9 mouse cellular contexts compared by ENCODE assay signal in genomic region chr1:34891559-34892289, GRCm38 (mm10). TPM values are rescaled to one million over a fixed set of nuclear protein-coding genes. Genes with fewer than 3 reads are reported as not detected.
A peak's percentile ranks its signal among the peaks of the same experiment; 100 is the strongest.
DNase-seq lines count a peak whose midpoint lies in the region; ATAC-seq and TF ChIP-seq lines count a peak whose summit lies in the region.
"Had no signal": no experiment of that assay in that cellular context is flagged by ENCODE, and none has a peak within 500 bp of the region (broad histone marks: within the 10 kb centered on the region; RNA-seq: fewer than 3 reads in every experiment).

No protein-coding gene starts in this region.

- no peaks in the 10 kb centered on the region for H3K9me3 ChIP-seq in forebrain, embryonic 11.5 days (ENCODE audit: control insufficient read depth, low read length)
- H3K9me3 ChIP-seq in limb, embryonic 10.5 days (replicated peaks) = no peaks in the 10 kb centered on the region
- no peaks in the 10 kb centered on the region for H3K9me3 ChIP-seq in neural tube, embryonic 14.5 days (ENCODE audit: control insufficient read depth, low read length)
- H3K9me3 ChIP-seq: liver, embryonic 15.5 days had no signal

- H3K4me3 ChIP-seq in heart, adult 2 months = no peak overlapping the region
- no peak overlapping the region for H3K4me3 ChIP-seq in bone marrow macrophage, adult 2 months (ENCODE audit: insufficient read depth, low read length)
- no peak overlapping the region for H3K4me3 ChIP-seq in forebrain, embryonic 11.5 days (ENCODE audit: low read depth, low read length)
- H3K4me3 ChIP-seq in limb, embryonic 10.5 days = no peak overlapping the region
- no peak overlapping the region for H3K4me3 ChIP-seq in neural tube, embryonic 14.5 days (ENCODE audit: low read depth, low read length)
- H3K4me3 ChIP-seq: liver, embryonic 15.5 days had no signal

- no peaks in the 10 kb centered on the region for H3K36me3 ChIP-seq in heart, adult 2 months (ENCODE audit: control insufficient read depth, insufficient read depth, low read length)
- H3K36me3 ChIP-seq in forebrain, embryonic 11.5 days (ENCODE audit: control insufficient read depth, insufficient read depth, low read length) = no peaks in the 10 kb centered on the region
- no peaks in the 10 kb centered on the region for H3K36me3 ChIP-seq in limb, embryonic 10.5 days
- H3K36me3 ChIP-seq in neural tube, embryonic 14.5 days (ENCODE audit: control insufficient read depth, insufficient read depth, low read length) = no peaks in the 10 kb centered on the region
- H3K36me3 ChIP-seq: liver, embryonic 15.5 days had no signal

- ATAC-seq in forebrain, embryonic 11.5 days (replicated peaks; ENCODE audit: low FRiP score) = no peak
- ATAC-seq in neural tube, embryonic 14.5 days (ENCODE audit: low read depth) = peak; percentile 94; the same call in 1 of the 2 replicates

- no peak for TF ChIP-seq POLR2A in heart, adult 2 months (IDR thresholded peaks at IDR 0.05; ENCODE audit: insufficient read depth, low read depth, low read length)
- no peak for TF ChIP-seq POLR2A in bone marrow macrophage, adult 2 months (IDR thresholded peaks at IDR 0.05; ENCODE audit: borderline replicate concordance, low read depth, low read length)

- DNase-seq in heart, adult 2 months = no peak
- no peak for DNase-seq in heart, adult 9 months (ENCODE audit: low spot score in 2 of 2)
- peak; percentile 66 for DNase-seq in forebrain, embryonic 11.5 days (ENCODE audit: low spot score)
- peak; percentile 22 for DNase-seq in induced T-regulatory cell, adult 2 months (ENCODE audit: low read depth)
- peak; percentile 45 for DNase-seq in limb, embryonic 10.5 days (ENCODE audit: low spot score)
- DNase-seq in natural killer cell, adult 2 months (ENCODE audit: low spot score in 2 of 2) = no peak

- H3K79me2 ChIP-seq in heart, adult 2 months (replicated peaks; ENCODE audit: control insufficient read depth, insufficient read depth, low read length) = no peaks in the 10 kb centered on the region

- no peak for TF ChIP-seq EP300 in heart, adult 2 months (IDR thresholded peaks at IDR 0.05; ENCODE audit: insufficient read depth, low read depth, low read length)

- no peaks in the 10 kb centered on the region for H3K4me1 ChIP-seq in heart, adult 2 months (ENCODE audit: control insufficient read depth, insufficient read depth, low read length)
- H3K4me1 ChIP-seq in bone marrow macrophage, adult 2 months (ENCODE audit: control insufficient read depth, insufficient read depth, low read length) = no peaks in the 10 kb centered on the region
- H3K4me1 ChIP-seq in forebrain, embryonic 11.5 days (replicated peaks; ENCODE audit: control insufficient read depth, insufficient read depth, low read length) = no peaks in the 10 kb centered on the region
- no peaks in the 10 kb centered on the region for H3K4me1 ChIP-seq in limb, embryonic 10.5 days
- H3K4me1 ChIP-seq in neural tube, embryonic 14.5 days (ENCODE audit: control insufficient read depth, insufficient read depth, low read length) = no peaks in the 10 kb centered on the region
- H3K4me1 ChIP-seq: liver, embryonic 15.5 days had no signal

- TF ChIP-seq CTCF in heart, adult 2 months (IDR thresholded peaks at IDR 0.05) = peak; percentile 69
- TF ChIP-seq CTCF in bone marrow macrophage, adult 2 months (IDR thresholded peaks at IDR 0.05; ENCODE audit: low read depth, low read length) = peak; percentile 32; the same call in 1 of the 2 replicates

- intact Hi-C loops in heart, adult 2 months (cut with DNase I) = loop anchor here (10.0 kb wide), 1 partner anchor 247 kb away; no protein-coding TSS in a partner anchor

- H3K9ac ChIP-seq in heart, adult 2 months (ENCODE audit: low read depth, low read length) = no peak overlapping the region
- no peak overlapping the region for H3K9ac ChIP-seq in forebrain, embryonic 11.5 days (ENCODE audit: low read length)
- H3K9ac ChIP-seq in neural tube, embryonic 14.5 days (replicated peaks; ENCODE audit: low read depth, low read length) = no peak overlapping the region
- H3K9ac ChIP-seq: liver, embryonic 15.5 days had no signal

- H3K27me3 ChIP-seq in heart, adult 2 months (ENCODE audit: control insufficient read depth, insufficient read depth, low read length) = peaks cover 2% of the 10 kb centered on the region
- H3K27me3 ChIP-seq in forebrain, embryonic 11.5 days (ENCODE audit: control insufficient read depth, insufficient read depth, low read length) = no peaks in the 10 kb centered on the region
- H3K27me3 ChIP-seq in limb, embryonic 10.5 days (ENCODE audit: low read depth, poor library complexity, severe bottlenecking) = no peaks in the 10 kb centered on the region
- H3K27me3 ChIP-seq in neural tube, embryonic 14.5 days (ENCODE audit: control insufficient read depth, insufficient read depth, low read length) = no peaks in the 10 kb centered on the region
- H3K27me3 ChIP-seq: liver, embryonic 15.5 days had no signal

- H3K4me2 ChIP-seq in forebrain, embryonic 11.5 days (ENCODE audit: low read depth, low read length, severe bottlenecking) = no peak overlapping the region
- no peak overlapping the region for H3K4me2 ChIP-seq in neural tube, embryonic 14.5 days (ENCODE audit: low read depth, low read length)
- H3K4me2 ChIP-seq: liver, embryonic 15.5 days had no signal

- WGBS in heart, adult 2 months = 44% methylated on average over 14 of the region's 14 CpGs
- 63% methylated on average over 14 of the region's 14 CpGs for WGBS in forebrain, embryonic 11.5 days
- WGBS in limb, embryonic 10.5 days = 64% methylated on average over 14 of the region's 14 CpGs
- WGBS in neural tube, embryonic 14.5 days = 57% methylated on average over 14 of the region's 14 CpGs

- no peak overlapping the region for H3K27ac ChIP-seq in heart, adult 2 months
- H3K27ac ChIP-seq in bone marrow macrophage, adult 2 months (ENCODE audit: insufficient read depth, low read depth, low read length) = no peak overlapping the region
- H3K27ac ChIP-seq in forebrain, embryonic 11.5 days (ENCODE audit: low read depth, low read length) = no peak overlapping the region
- H3K27ac ChIP-seq in limb, embryonic 10.5 days = no peak overlapping the region
- H3K27ac ChIP-seq in neural tube, embryonic 14.5 days (ENCODE audit: low read depth, low read length) = no peak overlapping the region
- H3K27ac ChIP-seq: liver, embryonic 15.5 days had no signal

RNA-seq across cellular contexts. Expression of gene Plekhb2, which starts 41.9 kb away (rescaled TPM):
- total RNA-seq in heart, adult 2 months (2021) = 100 to 1,000 TPM; 102 to 117 TPM
- 72.7 and 108 TPM in 2 replicates for polyA plus RNA-seq in heart, adult 2 months (2012; rRNA removed)
- polyA plus RNA-seq in bone marrow macrophage, adult 2 months (2012; ENCODE audit: insufficient read depth, insufficient read length, missing spikeins) = 217 and 227 TPM in 2 replicates
- polyA plus RNA-seq in forebrain, embryonic 11.5 days (2014; fragmentation: Nextera tagmentation; extraction: Ambion mirVana) = 50.2 and 50.3 TPM in 2 replicates
- polyA plus RNA-seq in limb, embryonic 10.5 days (2016; fragmentation: Nextera tagmentation; extraction: Ambion mirVana) = 19.0 and 19.2 TPM in 2 replicates
- 76.8 and 80.6 TPM in 2 replicates for polyA plus RNA-seq in neural tube, embryonic 14.5 days (2014; fragmentation: Nextera tagmentation; extraction: Ambion mirVana)

RNA-seq across cellular contexts. Expression of gene Fam168b, which starts 48.9 kb away (rescaled TPM):
- 10 to 100 TPM; 47.6 to 50.6 TPM for total RNA-seq in heart, adult 2 months (2021)
- polyA plus RNA-seq in heart, adult 2 months (2012; rRNA removed) = 148 and 155 TPM in 2 replicates
- 100 and 135 TPM in 2 replicates for polyA plus RNA-seq in bone marrow macrophage, adult 2 months (2012; ENCODE audit: insufficient read depth, insufficient read length, missing spikeins)
- 147 and 156 TPM in 2 replicates for polyA plus RNA-seq in forebrain, embryonic 11.5 days (2014; fragmentation: Nextera tagmentation; extraction: Ambion mirVana)
- 119 and 135 TPM in 2 replicates for polyA plus RNA-seq in limb, embryonic 10.5 days (2016; fragmentation: Nextera tagmentation; extraction: Ambion mirVana)
- polyA plus RNA-seq in neural tube, embryonic 14.5 days (2014; fragmentation: Nextera tagmentation; extraction: Ambion mirVana) = 90.5 and 136 TPM in 2 replicates

Comparison
In these comparisons a context has a peak if more than half of its experiments do, and no peak if none do; other contexts are left out.
1. DNase-seq: peak in forebrain, embryonic 11.5 days (single experiment), induced T-regulatory cell, adult 2 months (single experiment) and limb, embryonic 10.5 days (single experiment); none in heart, adult 2 months (0 of 2), heart, adult 9 months (0 of 2) and natural killer cell, adult 2 months (0 of 2).